Mouse (Mus musculus): ENCODE results near the gene Cd247. TPM values are rescaled to one million over a fixed set of nuclear protein-coding genes. Genes with fewer than 3 reads are reported as not detected.
A peak's percentile ranks its signal among the peaks of the same experiment; 100 is the strongest.

The Cd247 gene
- total RNA-seq, 1 experiment from 2014 or later: 43.0 TPM

GRCm38 (mm10) chr1:165771491-165771897 is 17.0 kb upstream of the Cd247 start:
- ATAC-seq (replicated peaks; ENCODE audit: insufficient number of reproducible peaks, low FRiP score, low TSS enrichment, poor library complexity, severe bottlenecking): peak; percentile 69

GRCm38 (mm10) chr1:165771998-165772397 is 16.5 kb upstream of the Cd247 start:
- no peak for ATAC-seq (replicated peaks; ENCODE audit: insufficient number of reproducible peaks, low FRiP score, low TSS enrichment, poor library complexity, severe bottlenecking)

GRCm38 (mm10) chr1:165775518-165776294 is 12.8 kb upstream of the Cd247 start:
- ATAC-seq (replicated peaks; ENCODE audit: insufficient number of reproducible peaks, low FRiP score, low TSS enrichment, poor library complexity, severe bottlenecking): no peak

- ATAC-seq (replicated peaks; ENCODE audit: insufficient number of reproducible peaks, low FRiP score, low TSS enrichment, poor library complexity, severe bottlenecking): no peak
Observed at GRCm38 (mm10) chr1:165779954-165780585, 8.4 kb upstream of the Cd247 start.

GRCm38 (mm10) chr1:165780586-165781111 is 7.8 kb upstream of the Cd247 start:
- peak; percentile 44 for ATAC-seq (replicated peaks; ENCODE audit: insufficient number of reproducible peaks, low FRiP score, low TSS enrichment, poor library complexity, severe bottlenecking)

- ATAC-seq (replicated peaks; ENCODE audit: insufficient number of reproducible peaks, low FRiP score, low TSS enrichment, poor library complexity, severe bottlenecking): no peak
Observed at GRCm38 (mm10) chr1:165781426-165781825, 7.1 kb upstream of the Cd247 start.

GRCm38 (mm10) chr1:165781911-165782310 is 6.6 kb upstream of the Cd247 start:
- no peak for ATAC-seq (replicated peaks; ENCODE audit: insufficient number of reproducible peaks, low FRiP score, low TSS enrichment, poor library complexity, severe bottlenecking)

- ATAC-seq (replicated peaks; ENCODE audit: insufficient number of reproducible peaks, low FRiP score, low TSS enrichment, poor library complexity, severe bottlenecking): no peak
Observed at GRCm38 (mm10) chr1:165786296-165786695, 2.2 kb upstream of the Cd247 start.

- no peak for ATAC-seq (replicated peaks; ENCODE audit: insufficient number of reproducible peaks, low FRiP score, low TSS enrichment, poor library complexity, severe bottlenecking)
Observed at GRCm38 (mm10) chr1:165789066-165789660, 682 bp downstream of the Cd247 start.

- ATAC-seq (replicated peaks; ENCODE audit: insufficient number of reproducible peaks, low FRiP score, low TSS enrichment, poor library complexity, severe bottlenecking): peak; percentile 38
Observed at GRCm38 (mm10) chr1:165789963-165790362, 1.5 kb downstream of the Cd247 start.

GRCm38 (mm10) chr1:165790461-165791210 is 2.2 kb downstream of the Cd247 start:
- no peak for ATAC-seq (replicated peaks; ENCODE audit: insufficient number of reproducible peaks, low FRiP score, low TSS enrichment, poor library complexity, severe bottlenecking)

- no peak for ATAC-seq (replicated peaks; ENCODE audit: insufficient number of reproducible peaks, low FRiP score, low TSS enrichment, poor library complexity, severe bottlenecking)
Observed at GRCm38 (mm10) chr1:165791411-165791810, 2.9 kb downstream of the Cd247 start.

- ATAC-seq (replicated peaks; ENCODE audit: insufficient number of reproducible peaks, low FRiP score, low TSS enrichment, poor library complexity, severe bottlenecking): no peak
Observed at GRCm38 (mm10) chr1:165801709-165802310, 13.3 kb downstream of the Cd247 start.

GRCm38 (mm10) chr1:165803107-165803506 is 14.6 kb downstream of the Cd247 start:
- no peak for ATAC-seq (replicated peaks; ENCODE audit: insufficient number of reproducible peaks, low FRiP score, low TSS enrichment, poor library complexity, severe bottlenecking)

GRCm38 (mm10) chr1:165804133-165804532 is 15.7 kb downstream of the Cd247 start:
- no peak for ATAC-seq (replicated peaks; ENCODE audit: insufficient number of reproducible peaks, low FRiP score, low TSS enrichment, poor library complexity, severe bottlenecking)

- no peak for ATAC-seq (replicated peaks; ENCODE audit: insufficient number of reproducible peaks, low FRiP score, low TSS enrichment, poor library complexity, severe bottlenecking)
Observed at GRCm38 (mm10) chr1:165810633-165811032, 22.2 kb downstream of the Cd247 start.

GRCm38 (mm10) chr1:165811170-165811569 is 22.7 kb downstream of the Cd247 start:
- ATAC-seq (replicated peaks; ENCODE audit: insufficient number of reproducible peaks, low FRiP score, low TSS enrichment, poor library complexity, severe bottlenecking): no peak

GRCm38 (mm10) chr1:165812775-165813174 is 24.3 kb downstream of the Cd247 start:
- no peak for ATAC-seq (replicated peaks; ENCODE audit: insufficient number of reproducible peaks, low FRiP score, low TSS enrichment, poor library complexity, severe bottlenecking)

- ATAC-seq (replicated peaks; ENCODE audit: insufficient number of reproducible peaks, low FRiP score, low TSS enrichment, poor library complexity, severe bottlenecking): no peak
Observed at GRCm38 (mm10) chr1:165814116-165814515, 25.6 kb downstream of the Cd247 start.
